8 mouse cellular contexts compared by ENCODE assay signal in the genomic region with DNA sequence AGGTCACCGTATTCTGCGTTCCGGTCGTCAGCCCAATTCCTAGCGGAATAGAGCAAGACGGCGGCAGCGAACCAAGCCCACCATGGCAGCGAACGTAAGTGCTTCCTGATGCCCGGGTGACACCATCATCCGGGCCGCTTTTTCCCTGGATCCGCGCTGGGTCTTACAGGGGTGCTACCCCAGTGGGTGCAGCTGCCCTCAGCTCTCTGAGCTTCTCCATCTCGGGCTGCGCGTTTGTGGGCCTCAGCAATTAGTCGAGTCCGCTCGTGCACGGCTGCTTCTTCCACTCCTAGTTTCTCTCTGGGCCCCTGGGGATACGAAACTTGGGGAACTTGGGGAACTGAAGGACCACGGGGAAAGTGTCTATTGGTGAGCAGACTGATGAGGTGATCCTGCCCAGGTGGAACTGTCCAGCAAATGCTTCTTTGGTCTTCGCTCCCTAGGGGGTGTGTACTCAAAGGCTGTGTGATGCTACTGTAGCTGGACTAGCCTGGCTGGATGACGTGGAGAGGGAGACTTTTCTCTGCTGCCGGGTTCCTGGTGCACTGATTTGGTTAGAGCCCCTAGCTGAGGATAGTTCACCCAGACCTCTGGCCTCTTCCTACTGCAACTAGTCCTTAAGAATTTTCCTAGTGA. TPM values are rescaled to one million over a fixed set of nuclear protein-coding genes. Genes with fewer than 3 reads are reported as not detected.
DNase-seq lines count a peak whose midpoint lies in the region; ATAC-seq lines count a peak whose summit lies in the region.

No protein-coding gene starts in this region.

- H3K9ac ChIP-seq in heart, embryonic 14.5 days (ENCODE audit: low read length), result peak overlapping the region; percentile 88
- H3K9ac ChIP-seq in heart, embryonic 16.5 days (ENCODE audit: low read length), result peak overlapping the region; percentile 83

- H3K9me3 ChIP-seq in heart, embryonic 14.5 days (ENCODE audit: control insufficient read depth, low read length), result no peaks in the 10 kb centered on the region
- no peaks in the 10 kb centered on the region for H3K9me3 ChIP-seq in heart, embryonic 16.5 days (replicated peaks; ENCODE audit: control insufficient read depth, low read length)

- peak overlapping the region; percentile 35 to 76 for H3K27ac ChIP-seq in heart, embryonic 14.5 days (replicated peaks in 1 of 2; ENCODE audit: control insufficient read depth in 1 of 2, insufficient read depth in 1 of 2, low read depth in 2 of 2, low read length in 2 of 2)
- H3K27ac ChIP-seq in heart, embryonic 16.5 days (ENCODE audit: low read length), result peak overlapping the region; percentile 60; the same call in 1 of the 2 replicates

- DNase-seq in heart, postnatal 25 days (ENCODE audit: low spot score), result no peak
- DNase-seq in WW6 (ENCODE audit: low read depth, low spot score), result peak; percentile 20
- DNase-seq in lung, postnatal 10 days, result peak; percentile 13
- no peak for DNase-seq in adrenal gland, postnatal 36 days
- DNase-seq in frontal cortex, postnatal 14 days (ENCODE audit: low spot score in 2 of 2), result no peak
- DNase-seq in gastrocnemius, adult 18-20 months (ENCODE audit: low spot score), result no peak

- no peaks in the 10 kb centered on the region for H3K27me3 ChIP-seq in heart, embryonic 14.5 days (ENCODE audit: control insufficient read depth, insufficient read depth, low read length)
- no peaks in the 10 kb centered on the region for H3K27me3 ChIP-seq in heart, embryonic 16.5 days (ENCODE audit: control insufficient read depth, insufficient read depth, low read length)

- intact Hi-C loops in heart, postnatal 25 days (cut with DNase I), result loop anchor here (2.0 kb wide), 2 partner anchors 33 to 41 kb away; partner anchors contain the start of genes Lsm3 and Xpc

- H3K4me1 ChIP-seq in heart, embryonic 14.5 days (ENCODE audit: control insufficient read depth in 2 of 2, insufficient read depth in 2 of 2, low read length in 2 of 2), result peaks cover 11 to 15% of the 10 kb centered on the region in 2 experiments
- H3K4me1 ChIP-seq in heart, embryonic 16.5 days (ENCODE audit: control insufficient read depth, insufficient read depth, low read length), result peaks cover 18% of the 10 kb centered on the region

- ATAC-seq in heart, embryonic 14.5 days (ENCODE audit: insufficient number of reproducible peaks, insufficient read depth, low FRiP score, low read depth), result 0 out of 2 replicates have a peak, but pooled peaks have one; percentile 0
- peak; percentile 25 for ATAC-seq in heart, embryonic 16.5 days (replicated peaks; ENCODE audit: extremely low read depth, insufficient read depth, low FRiP score)

- peak overlapping the region; percentile 65 to 89 for H3K4me3 ChIP-seq in heart, embryonic 14.5 days (ENCODE audit: control insufficient read depth in 1 of 2, insufficient read depth in 1 of 2, low read depth in 1 of 2, low read length in 2 of 2)
- H3K4me3 ChIP-seq in heart, embryonic 16.5 days (ENCODE audit: low read length), result peak overlapping the region; percentile 79

- peaks cover 25% of the 10 kb centered on the region for H3K36me3 ChIP-seq in heart, embryonic 14.5 days (ENCODE audit: control insufficient read depth, insufficient read depth, low read length)
- H3K36me3 ChIP-seq in heart, embryonic 16.5 days (ENCODE audit: control insufficient read depth, insufficient read depth), result peaks cover 13% of the 10 kb centered on the region

- WGBS in heart, embryonic 14.5 days, result under 1% methylated on average over 27 of the region's 27 CpGs
- under 1% methylated on average over 27 of the region's 27 CpGs for WGBS in heart, embryonic 16.5 days

- H3K4me2 ChIP-seq in heart, embryonic 14.5 days (ENCODE audit: low read length), result peak overlapping the region; percentile 84
- H3K4me2 ChIP-seq in heart, embryonic 16.5 days (ENCODE audit: low read depth, low read length), result peak overlapping the region; percentile 90

RNA-seq across cellular contexts. Expression of gene Tmem43, which starts 0.4 kb away (rescaled TPM):
- polyA plus RNA-seq in heart, embryonic 14.5 days (2014; fragmentation: Nextera tagmentation; extraction: Ambion mirVana), result 27.1 and 27.3 TPM in 2 replicates
- total RNA-seq in heart, postnatal 25 days (2021), result 10 to 100 TPM; 23.5 to 26.0 TPM
- polyA plus RNA-seq in heart, embryonic 16.5 days (2015; fragmentation: Nextera tagmentation; extraction: Ambion mirVana), result 27.6 and 29.7 TPM in 2 replicates
- 10 to 100 TPM; 44.3 to 46.2 TPM for total RNA-seq in adrenal gland, postnatal 36 days (2021)
- 10 to 100 TPM; 23.2 to 27.0 TPM for total RNA-seq in gastrocnemius, adult 18-20 months (2021)

RNA-seq across cellular contexts. Expression of gene Chchd4, which starts 0.6 kb away (rescaled TPM):
- 32.5 TPM in 2 replicates for polyA plus RNA-seq in heart, embryonic 14.5 days (2014; fragmentation: Nextera tagmentation; extraction: Ambion mirVana)
- total RNA-seq in heart, postnatal 25 days (2021), result 10 to 100 TPM; 15.3 to 15.7 TPM
- polyA plus RNA-seq in heart, embryonic 16.5 days (2015; fragmentation: Nextera tagmentation; extraction: Ambion mirVana), result 32.4 and 33.7 TPM in 2 replicates
- total RNA-seq in adrenal gland, postnatal 36 days (2021), result 10 to 100 TPM; 18.5 to 21.0 TPM
- total RNA-seq in gastrocnemius, adult 18-20 months (2021), result 10 to 100 TPM in 1 of 2 experiments, 1 to 10 TPM in 1; 8.9 to 10.7 TPM

RNA-seq across cellular contexts. Expression of gene Xpc, which starts 41.8 kb away (rescaled TPM):
- polyA plus RNA-seq in heart, embryonic 14.5 days (2014; fragmentation: Nextera tagmentation; extraction: Ambion mirVana), result 9.6 and 12.0 TPM in 2 replicates
- 10 to 100 TPM in 1 of 2 experiments, 1 to 10 TPM in 1; 8.4 to 10.1 TPM for total RNA-seq in heart, postnatal 25 days (2021)
- polyA plus RNA-seq in heart, embryonic 16.5 days (2015; fragmentation: Nextera tagmentation; extraction: Ambion mirVana), result 11.9 and 13.7 TPM in 2 replicates
- 10 to 100 TPM; 13.6 to 18.1 TPM for total RNA-seq in adrenal gland, postnatal 36 days (2021)
- total RNA-seq in gastrocnemius, adult 18-20 months (2021), result 1 to 10 TPM; 8.1 to 9.0 TPM

RNA-seq across cellular contexts. Expression of gene Lsm3, which starts 41.8 kb away (rescaled TPM):
- polyA plus RNA-seq in heart, embryonic 14.5 days (2014; fragmentation: Nextera tagmentation; extraction: Ambion mirVana), result 185 and 193 TPM in 2 replicates
- total RNA-seq in heart, postnatal 25 days (2021), result 10 to 100 TPM; 57.9 to 64.0 TPM
- polyA plus RNA-seq in heart, embryonic 16.5 days (2015; fragmentation: Nextera tagmentation; extraction: Ambion mirVana), result 164 and 183 TPM in 2 replicates
- 10 to 100 TPM; 34.1 to 36.5 TPM for total RNA-seq in adrenal gland, postnatal 36 days (2021)
- 10 to 100 TPM; 26.4 to 31.0 TPM for total RNA-seq in gastrocnemius, adult 18-20 months (2021)

Comparison
In these comparisons a context has a peak if more than half of its experiments do, and no peak if none do; other contexts are left out.
1. DNase-seq: peak in WW6 (single experiment) and lung, postnatal 10 days (single experiment); none in heart, postnatal 25 days (single experiment), adrenal gland, postnatal 36 days (0 of 2), frontal cortex, postnatal 14 days (0 of 2) and gastrocnemius, adult 18-20 months (single experiment).